Mouse (Mus musculus) lung, postnatal 0 days (tissue): Measurements from ENCODE around the gene Brinp1.

Source experiments
- CTCF ChIP-seq: IDR thresholded peaks from 2 replicates; pipeline ENCODE4 v1.5.1; 2016; ENCODE audit warnings: antibody characterized with exemption, mild to moderate bottlenecking
- EP300 ChIP-seq: IDR thresholded peaks from 2 replicates; pipeline ENCODE4 v1.6.1; 2016; ENCODE audit warnings: antibody characterized with exemption, mild to moderate bottlenecking, control low read depth

- TF ChIP-seq CTCF: no peak
- TF ChIP-seq EP300: no peak
These were observed 1.1 kb downstream of the Brinp1 start for GRCm38 (mm10) chr4:68953131-68953551.
